In the genomic region with DNA sequence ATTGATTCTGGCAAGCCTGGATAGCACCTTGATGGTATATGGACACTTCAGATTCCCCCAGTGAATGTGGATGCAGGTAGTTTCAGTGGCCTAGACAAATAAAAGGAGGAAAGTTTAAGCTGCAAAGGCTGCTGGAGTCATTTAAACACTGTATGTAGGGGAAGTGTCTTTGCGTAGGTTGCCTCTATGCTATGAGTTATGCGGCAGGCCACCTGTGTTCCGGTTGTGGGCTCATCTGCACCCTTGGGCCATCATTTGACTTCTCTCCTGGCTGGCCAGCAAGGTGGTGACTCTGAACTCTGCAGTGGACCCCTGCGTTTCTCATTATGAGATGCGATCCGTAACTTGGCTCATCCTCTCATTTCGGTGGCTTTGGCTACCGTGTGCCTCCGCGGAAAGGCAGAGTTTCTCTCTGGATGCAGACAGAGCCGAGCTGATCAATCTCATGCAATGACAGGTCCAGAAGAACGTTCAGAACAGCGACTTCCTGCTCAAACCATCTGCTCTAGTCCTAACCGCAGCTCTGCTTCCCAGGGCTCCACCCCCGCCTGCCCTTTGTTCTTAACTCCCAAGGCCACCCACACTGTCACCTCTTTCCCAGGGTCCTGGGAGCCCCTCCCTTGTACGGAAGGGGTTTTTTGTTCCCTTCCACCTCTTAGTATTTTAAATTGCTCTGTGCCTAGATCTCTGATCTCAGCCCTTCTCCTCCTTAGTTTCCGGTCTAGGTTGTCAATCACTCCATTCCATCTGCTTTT, we compare ENCODE assay signal across 8 mouse cellular contexts. TPM values are rescaled to one million over a fixed set of nuclear protein-coding genes. Genes with fewer than 3 reads are reported as not detected.
DNase-seq lines count a peak whose midpoint lies in the region; ATAC-seq and TF ChIP-seq lines count a peak whose summit lies in the region.

No protein-coding gene starts in this region.

- no peaks in the 10 kb centered on the region for H3K9me3 ChIP-seq in forebrain, embryonic 13.5 days (replicated peaks)
- no peaks in the 10 kb centered on the region for H3K9me3 ChIP-seq in intestine, embryonic 15.5 days
- H3K9me3 ChIP-seq in limb, embryonic 14.5 days (ENCODE audit: control insufficient read depth, low read length): no peaks in the 10 kb centered on the region

- peak overlapping the region; percentile 53 for H3K4me2 ChIP-seq in forebrain, embryonic 13.5 days
- H3K4me2 ChIP-seq in intestine, embryonic 15.5 days (replicated peaks): peak overlapping the region; percentile 48
- peak overlapping the region; percentile 39 for H3K4me2 ChIP-seq in limb, embryonic 14.5 days (replicated peaks; ENCODE audit: low read depth, low read length, severe bottlenecking)

- H3K27ac ChIP-seq in forebrain, embryonic 13.5 days: peak overlapping the region; percentile 89
- H3K27ac ChIP-seq in intestine, embryonic 15.5 days: peak overlapping the region; percentile 1
- 0 out of 2 replicates have a peak overlapping the region, but pooled peaks have one; percentile 26 for H3K27ac ChIP-seq in limb, embryonic 14.5 days (replicated peaks; ENCODE audit: low read depth, low read length)

- peak overlapping the region; percentile 24 for H3K4me3 ChIP-seq in forebrain, embryonic 13.5 days
- H3K4me3 ChIP-seq in intestine, embryonic 15.5 days (replicated peaks): no peak overlapping the region
- H3K4me3 ChIP-seq in limb, embryonic 14.5 days (replicated peaks; ENCODE audit: low read length): 0 out of 2 replicates have a peak overlapping the region, but pooled peaks have one; percentile 8

- no peaks in the 10 kb centered on the region for H3K36me3 ChIP-seq in forebrain, embryonic 13.5 days (ENCODE audit: poor library complexity, severe bottlenecking)
- no peaks in the 10 kb centered on the region for H3K36me3 ChIP-seq in intestine, embryonic 15.5 days
- no peaks in the 10 kb centered on the region for H3K36me3 ChIP-seq in limb, embryonic 14.5 days (ENCODE audit: control insufficient read depth, insufficient read depth, low read length)

- 19% methylated on average over 17 of the region's 17 CpGs for WGBS in forebrain, embryonic 13.5 days
- 31% methylated on average over 17 of the region's 17 CpGs for WGBS in intestine, embryonic 15.5 days
- WGBS in limb, embryonic 14.5 days: 35% methylated on average over 17 of the region's 17 CpGs

- peak; percentile 58 for DNase-seq in layer of hippocampus, adult 11-12 months (ENCODE audit: low spot score)
- no peak for DNase-seq in layer of hippocampus, adult 9-10 months (ENCODE audit: low spot score)
- DNase-seq in limb, embryonic 14.5 days (ENCODE audit: low spot score): no peak
- peak; percentile 71 for DNase-seq in naive thymus-derived CD4-positive, alpha-beta T cell, adult 2 months (ENCODE audit: low read depth)
- DNase-seq in urinary bladder, postnatal 10 days (ENCODE audit: low spot score): no peak

- no peak for TF ChIP-seq POLR2A in limb, embryonic 14.5 days (IDR thresholded peaks at IDR 0.05; ENCODE audit: borderline replicate concordance, extremely low read depth, insufficient read depth, insufficient read length)

- peaks cover 11% of the 10 kb centered on the region for H3K27me3 ChIP-seq in forebrain, embryonic 13.5 days
- no peaks in the 10 kb centered on the region for H3K27me3 ChIP-seq in intestine, embryonic 15.5 days (replicated peaks)
- H3K27me3 ChIP-seq in limb, embryonic 14.5 days (ENCODE audit: control insufficient read depth, insufficient read depth, low read length): no peaks in the 10 kb centered on the region

- ATAC-seq in cerebellum, adult (ENCODE audit: insufficient number of reproducible peaks, low FRiP score, low TSS enrichment): peak; percentile 64
- ATAC-seq in forebrain, embryonic 13.5 days: peak; percentile 81
- peak; percentile 74 for ATAC-seq in intestine, embryonic 15.5 days
- ATAC-seq in limb, embryonic 14.5 days (ENCODE audit: low FRiP score, low read depth): no peak

- H3K4me1 ChIP-seq in forebrain, embryonic 13.5 days: peaks cover 50% of the 10 kb centered on the region
- H3K4me1 ChIP-seq in intestine, embryonic 15.5 days (replicated peaks): peaks cover 10% of the 10 kb centered on the region
- H3K4me1 ChIP-seq in limb, embryonic 14.5 days (ENCODE audit: control insufficient read depth, insufficient read depth, low read length): peaks cover 13% of the 10 kb centered on the region

- H3K9ac ChIP-seq in forebrain, embryonic 13.5 days: peak overlapping the region; percentile 44
- H3K9ac ChIP-seq in intestine, embryonic 15.5 days: no peak overlapping the region
- H3K9ac ChIP-seq in limb, embryonic 14.5 days (ENCODE audit: low read depth, low read length, severe bottlenecking): peak overlapping the region; percentile 28; the same call in 1 of the 2 replicates

RNA-seq across cellular contexts. Expression of a gene that starts 20.3 kb away (rescaled TPM):
- 12.1 and 12.8 TPM in 2 replicates for polyA plus RNA-seq in forebrain, embryonic 13.5 days (2015; fragmentation: Nextera tagmentation; extraction: Ambion mirVana)
- 1.9 and 2.2 TPM in 2 replicates for polyA plus RNA-seq in intestine, embryonic 15.5 days (2015; fragmentation: Nextera tagmentation; extraction: Ambion mirVana)
- 6.7 and 6.9 TPM in 2 replicates for polyA plus RNA-seq in limb, embryonic 14.5 days (2012; rRNA removed)
- polyA plus RNA-seq in limb, embryonic 14.5 days (2014; fragmentation: Nextera tagmentation; extraction: Ambion mirVana): 3.9 and 4.3 TPM in 2 replicates

Comparison
In these comparisons a context has a peak if more than half of its experiments do, and no peak if none do; other contexts are left out.
1. DNase-seq: peak in layer of hippocampus, adult 11-12 months (single experiment) and naive thymus-derived CD4-positive, alpha-beta T cell, adult 2 months (single experiment); none in layer of hippocampus, adult 9-10 months (single experiment), limb, embryonic 14.5 days (single experiment) and urinary bladder, postnatal 10 days (single experiment).
2. H3K27ac ChIP-seq: peak in every context shown above with its lines; median percentile 89 in forebrain, embryonic 13.5 days; 26 in limb, embryonic 14.5 days; 1 in intestine, embryonic 15.5 days.
3. Peak in every context shown above with its lines, with median percentiles within 50 percentile points of each other: H3K4me2 ChIP-seq.